Mouse (Mus musculus): Measurements from ENCODE around the gene Zfp865. TPM values are rescaled to one million over a fixed set of nuclear protein-coding genes. Genes with fewer than 3 reads are reported as not detected.

Zfp865 gene
- total and polyA plus RNA-seq, 3 experiments: 4.0 to 21.0 (median 12.3) TPM

DNA sequence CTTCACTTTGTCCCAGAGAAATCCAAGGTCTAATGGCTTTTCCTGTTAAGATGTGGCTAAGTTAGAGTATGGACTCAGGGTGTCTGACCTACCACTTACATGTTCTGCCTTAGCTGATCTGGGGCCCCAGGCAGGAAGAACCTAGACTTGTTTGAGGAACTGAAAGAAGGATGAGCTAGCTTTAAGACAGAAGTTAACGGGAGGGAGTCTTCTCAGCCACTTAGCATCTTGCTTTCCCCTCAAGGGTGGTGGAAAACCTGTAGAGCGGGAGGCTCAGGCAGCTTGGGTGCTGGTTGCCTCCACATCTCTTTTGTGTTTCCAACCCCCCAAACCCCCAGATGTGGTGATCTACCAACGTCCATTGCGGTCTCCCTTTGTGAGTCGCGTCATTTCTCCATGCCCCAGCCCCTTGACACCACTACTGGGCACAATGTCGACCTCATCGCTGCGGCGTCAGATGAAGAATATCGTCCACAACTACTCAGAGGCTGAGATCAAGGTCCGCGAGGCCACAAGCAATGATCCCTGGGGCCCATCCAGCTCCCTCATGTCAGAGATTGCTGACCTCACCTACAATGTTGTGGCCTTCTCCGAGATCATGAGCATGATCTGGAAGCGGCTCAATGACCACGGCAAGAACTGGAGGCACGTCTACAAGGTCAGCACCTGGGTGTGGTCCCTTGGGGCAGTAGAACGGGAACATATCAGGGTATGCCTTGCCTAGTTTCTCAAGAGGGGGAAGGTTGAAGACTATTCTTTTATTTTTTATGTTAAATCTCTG lies 63.3 kb downstream of the Zfp865 start:
- in situ Hi-C loops (cut with MboI; ENCODE audit: low pct_ligation_motif_present, low pct_unique_long_range_greater_than_20kb, low sequenced_read_pairs): no loop called here
- peaks cover 70% of the 10 kb centered on the region for H3K79me2 ChIP-seq (replicated peaks; ENCODE audit: control insufficient read depth, extremely low read depth, insufficient read depth, poor library complexity, severe bottlenecking)
- peak; percentile 36; the same call in 1 of the 2 replicates for TF ChIP-seq SIN3A (IDR thresholded peaks at IDR 0.05; ENCODE audit: low read length)
- no peak for TF ChIP-seq ZNF384 (IDR thresholded peaks at IDR 0.05; ENCODE audit: low read depth, low read length)
- TF ChIP-seq NRF1 (IDR thresholded peaks at IDR 0.05; ENCODE audit: low read depth, low read length): no peak
- TF ChIP-seq EP300 (IDR thresholded peaks at IDR 0.05; ENCODE audit: low read length): peak; percentile 96
- peak; percentile 69 for TF ChIP-seq JUN (IDR thresholded peaks at IDR 0.05; ENCODE audit: insufficient read depth, low read depth, low read length)
- TF ChIP-seq MXI1 (IDR thresholded peaks at IDR 0.05; ENCODE audit: low read depth, low read length): no peak
- peak; percentile 68 for TF ChIP-seq CHD2 (IDR thresholded peaks at IDR 0.05; ENCODE audit: low read length)
- peak; percentile 71 for TF ChIP-seq POLR2A (IDR thresholded peaks at IDR 0.05; ENCODE audit: low read depth, low read length)
- peak; percentile 52 for TF ChIP-seq HCFC1 (IDR thresholded peaks at IDR 0.05; ENCODE audit: low read depth, low read length)
- TF ChIP-seq IRF4 (IDR thresholded peaks at IDR 0.05; ENCODE audit: low read depth, low read length): peak; percentile 99
- TF ChIP-seq POLR2AphosphoS2 (IDR thresholded peaks at IDR 0.05; ENCODE audit: low read depth, low read length): peak; percentile 78; the same call in 1 of the 2 replicates
- peak; percentile 62 for TF ChIP-seq BHLHE40 (IDR thresholded peaks at IDR 0.05; ENCODE audit: low read depth, low read length)
- no peak for TF ChIP-seq ZC3H11A (IDR thresholded peaks at IDR 0.05; ENCODE audit: low read depth, low read length)
- TF ChIP-seq RCOR1 (conservative IDR thresholded peaks at IDR 0.05; ENCODE audit: low read depth, low read length): peak; percentile 62; the same call in 1 of the 2 replicates
- peak; percentile 72 for TF ChIP-seq TBP (conservative IDR thresholded peaks at IDR 0.05; ENCODE audit: low read depth, low read length)
- peak; percentile 81; the same call in 1 of the 2 replicates for TF ChIP-seq E2F4 (IDR thresholded peaks at IDR 0.05; ENCODE audit: insufficient replicate concordance, low read depth, low read length)
- no peak for TF ChIP-seq GABPA (IDR thresholded peaks at IDR 0.05; ENCODE audit: insufficient replicate concordance, low read depth, low read length)
- no peak for TF ChIP-seq RAD21 (IDR thresholded peaks at IDR 0.05; ENCODE audit: low read depth, low read length)
- TF ChIP-seq TCF12 (IDR thresholded peaks at IDR 0.05; ENCODE audit: low read depth, low read length): peak; percentile 76
- TF ChIP-seq PAX5 (IDR thresholded peaks at IDR 0.05; ENCODE audit: low read length): no peak
- peak; percentile 36; the same call in 1 of the 2 replicates for TF ChIP-seq JUND (conservative IDR thresholded peaks at IDR 0.05; ENCODE audit: low read depth, low read length)
- TF ChIP-seq USF1 (IDR thresholded peaks at IDR 0.05; ENCODE audit: low read depth, low read length): no peak
- peak; percentile 53; the same call in 1 of the 2 replicates for TF ChIP-seq MAFK (IDR thresholded peaks at IDR 0.05; ENCODE audit: insufficient replicate concordance, low read length)
- TF ChIP-seq USF2 (conservative IDR thresholded peaks at IDR 0.05; ENCODE audit: low read depth, low read length): no peak
- peak; percentile 47; the same call in 1 of the 2 replicates for TF ChIP-seq ETS1 (conservative IDR thresholded peaks at IDR 0.05; ENCODE audit: low read depth, low read length)
- no peak for TF ChIP-seq SMC3 (IDR thresholded peaks at IDR 0.05; ENCODE audit: low read depth, low read length)
- no peak for TF ChIP-seq ZKSCAN1 (IDR thresholded peaks at IDR 0.05; ENCODE audit: borderline replicate concordance, low read depth, low read length)
- 0 out of 2 replicates have a peak, but pooled peaks have one; percentile 59 for TF ChIP-seq MAZ (IDR thresholded peaks at IDR 0.05; ENCODE audit: low read depth, low read length)
- TF ChIP-seq MEF2A (IDR thresholded peaks at IDR 0.05; ENCODE audit: borderline replicate concordance, low read depth, low read length): 0 out of 2 replicates have a peak, but pooled peaks have one; percentile 38
- TF ChIP-seq CTCF (conservative IDR thresholded peaks at IDR 0.05 in 1 of 2, IDR thresholded peaks at IDR 0.05 in 1 of 2; ENCODE audit: low read depth in 2 of 2, low read length in 2 of 2): no peak
- no peak for TF ChIP-seq CHD1 (IDR thresholded peaks at IDR 0.05; ENCODE audit: low read depth, low read length)
- peak; percentile 73; the same call in 1 of the 2 replicates for TF ChIP-seq MYC (IDR thresholded peaks at IDR 0.05; ENCODE audit: low read depth, low read length)
- TF ChIP-seq UBTF (IDR thresholded peaks at IDR 0.05; ENCODE audit: low read depth, low read length): peak; percentile 16; the same call in 1 of the 2 replicates
- TF ChIP-seq KAT2A (IDR thresholded peaks at IDR 0.05; ENCODE audit: insufficient replicate concordance, low read length): 0 out of 2 replicates have a peak, but pooled peaks have one; percentile 28
- no peak; the same call in 1 of the 2 replicates for TF ChIP-seq MAX (IDR thresholded peaks at IDR 0.05; ENCODE audit: low read length)
- TF ChIP-seq ZMIZ1 (IDR thresholded peaks at IDR 0.05; ENCODE audit: low read depth, low read length): peak; percentile 24
- TF ChIP-seq ELF1 (IDR thresholded peaks at IDR 0.05; ENCODE audit: low read depth, low read length): peak; percentile 69
- TF ChIP-seq NELFE (IDR thresholded peaks at IDR 0.05; ENCODE audit: low read depth, low read length): peak; percentile 70
- dilution Hi-C loops (cut with MboI; ENCODE audit: extremely low pct_ligation_motif_present, extremely low pct_unique_long_range_greater_than_20kb, low sequenced_read_pairs): no loop called here
- H3K27ac ChIP-seq (ENCODE audit: insufficient read depth, low read depth): peak overlapping the region; percentile 99
- H3K9ac ChIP-seq (ENCODE audit: insufficient read depth, low read depth): peak overlapping the region; percentile 61
- peak overlapping the region; percentile 95 for H3K4me2 ChIP-seq (ENCODE audit: insufficient read depth, low read depth, poor library complexity, severe bottlenecking)
- DNase-seq (ENCODE audit: extremely low read depth): peak; percentile 95
- H3K4me3 ChIP-seq (replicated peaks in 1 of 3; ENCODE audit: low read depth in 2 of 3, low read length in 2 of 3, poor library complexity in 1 of 3): peak overlapping the region; percentile 54 to 68 (median 64)
- H3K4me1 ChIP-seq (ENCODE audit: control insufficient read depth in 1 of 2, insufficient read depth in 2 of 2): peaks cover 12 to 55% of the 10 kb centered on the region in 2 experiments
- H3K27me3 ChIP-seq (replicated peaks): no peaks in the 10 kb centered on the region
- no peaks in the 10 kb centered on the region for H3K9me3 ChIP-seq (replicated peaks; ENCODE audit: low read length)
- peaks cover 32 to 53% of the 10 kb centered on the region in 2 experiments for H3K36me3 ChIP-seq (replicated peaks in 1 of 2; ENCODE audit: control insufficient read depth in 1 of 2, insufficient read depth in 1 of 2, low read length in 1 of 2)
